Mouse (Mus musculus) heart, embryonic 14.5 days (tissue): ENCODE measurements around the gene Gapvd1. TPM values are rescaled to one million over a fixed set of nuclear protein-coding genes. Genes with fewer than 3 reads are reported as not detected.

Experiments used
- ATAC-seq: fragments of 200-750 bp; cut with Nextera tagmentation; 2 replicates; pipeline ENCODE4 v1.8.0; 2017; ENCODE audit warnings: low read depth, moderate TSS enrichment; ENCODE audit not compliant: insufficient number of reproducible peaks, insufficient read depth, low FRiP score
- H3K27ac ChIP-seq, 2 experiments: fragments of 200-500 bp in 1 of 2; fragments of 300-500 bp in 1 of 2; sonication (generic) in 1 of 2; replicated peaks in 1 of 2; 2 replicates each; pipeline ENCODE4 v1.5.1; 2012 to 2014; ENCODE audit warnings: low read depth in 2 of 2, low read length in 2 of 2, control low read depth in 1 of 2, mild to moderate bottlenecking in 1 of 2, mixed read lengths in 1 of 2; ENCODE audit not compliant: control insufficient read depth in 1 of 2, insufficient read depth in 1 of 2
- H3K27me3 ChIP-seq: fragments of 300-500 bp; sonication (generic); 2 replicates; pipeline ENCODE4 v1.6.1; 2014; ENCODE audit warnings: mild to moderate bottlenecking, low read length, control low read depth; ENCODE audit not compliant: control insufficient read depth, insufficient read depth
- H3K36me3 ChIP-seq: fragments of 300-500 bp; sonication (generic); 2 replicates; pipeline ENCODE4 v1.6.1; 2014; ENCODE audit warnings: mild to moderate bottlenecking, control low read depth, low read length, mixed read lengths; ENCODE audit not compliant: control insufficient read depth, insufficient read depth
- H3K4me1 ChIP-seq, 2 experiments: fragments of 200-500 bp in 1 of 2; fragments of 300-500 bp in 1 of 2; sonication (generic) in 1 of 2; 2 replicates each; pipeline ENCODE4 v1.6.1; 2012 to 2014; ENCODE audit warnings: low read length in 2 of 2, control low read depth in 1 of 2, mixed read lengths in 1 of 2; ENCODE audit not compliant: control insufficient read depth in 2 of 2, insufficient read depth in 2 of 2
- H3K4me2 ChIP-seq: fragments of 300-500 bp; sonication (generic); 2 replicates; pipeline ENCODE4 v1.6.1; 2014; ENCODE audit warnings: mild to moderate bottlenecking, low read length
- H3K4me3 ChIP-seq, 2 experiments: fragments of 200-500 bp in 1 of 2; fragments of 300-500 bp in 1 of 2; sonication (generic) in 1 of 2; 2 replicates each; pipeline ENCODE4 v1.5.1; 2012 to 2014; ENCODE audit warnings: low read length in 2 of 2, mild to moderate bottlenecking in 2 of 2, control low read depth in 1 of 2, low read depth in 1 of 2, moderate library complexity in 1 of 2; ENCODE audit not compliant: control insufficient read depth in 1 of 2, insufficient read depth in 1 of 2
- H3K9ac ChIP-seq: fragments of 300-500 bp; sonication (generic); 2 replicates; pipeline ENCODE4 v1.6.1; 2014; ENCODE audit warnings: mild to moderate bottlenecking, low read length
- H3K9me3 ChIP-seq: fragments of 300-500 bp; sonication (generic); 2 replicates; pipeline ENCODE4 v1.6.1; 2016; ENCODE audit warnings: low read length, control low read depth; ENCODE audit not compliant: control insufficient read depth
- WGBS: fragments of 180-500 bp; shearing (Covaris S2); extraction: QIAGEN DNeasy Blood & Tissue Kit; methylation state at CpG from one replicate; pipeline ENCODE4 v1.1.7; 2014; 5-methylcytosine and 5-hydroxymethylcytosine counted together
- polyA plus RNA-seq: library from polyadenylated mRNA; unstranded; fragments of >200 nt; fragmentation: Nextera tagmentation; extraction: Ambion mirVana; gene quantifications from 2 replicates; pipeline ENCODE4 v1.2.1, GENCODE M21; 2014

Gapvd1 gene
- polyA plus RNA-seq, 1 experiment from 2014 or later: 66.2 TPM

GRCm38 (mm10) chr2:34737911-34738310 is 17.1 kb downstream of the Gapvd1 start:
- no peaks in the 10 kb centered on the region for H3K27me3 ChIP-seq
- ATAC-seq: no peak
- no peak overlapping the region for H3K4me2 ChIP-seq
- no peak overlapping the region for H3K4me3 ChIP-seq
- 63% methylated on average over 1 of the region's 1 CpGs for WGBS
- no peaks in the 10 kb centered on the region for H3K9me3 ChIP-seq
- H3K27ac ChIP-seq: no peak overlapping the region
- peaks cover 4 to 19% of the 10 kb centered on the region in 2 experiments for H3K4me1 ChIP-seq
- H3K9ac ChIP-seq: no peak overlapping the region
- H3K36me3 ChIP-seq: no peaks in the 10 kb centered on the region

- H3K9me3 ChIP-seq: no peaks in the 10 kb centered on the region
- H3K4me1 ChIP-seq: peaks cover 0 to 14% of the 10 kb centered on the region in 2 experiments; a peak in 2 of 4 replicates
- 84% methylated on average over 1 of the region's 1 CpGs for WGBS
- no peak for ATAC-seq
- H3K36me3 ChIP-seq: no peaks in the 10 kb centered on the region
- no peak overlapping the region for H3K9ac ChIP-seq
- no peaks in the 10 kb centered on the region for H3K27me3 ChIP-seq
- H3K4me3 ChIP-seq: no peak overlapping the region
- no peak overlapping the region for H3K4me2 ChIP-seq
- no peak overlapping the region for H3K27ac ChIP-seq
Observed at GRCm38 (mm10) chr2:34736626-34737025, 18.4 kb downstream of the Gapvd1 start.

GRCm38 (mm10) chr2:34727045-34727728 is 27.8 kb downstream of the Gapvd1 start:
- Histone ChIP-seq H3K36me3 (peaks cover 73% of the 10 kb centered on the region), H3K4me1 (0 out of 4 replicates have a peak, but pooled peaks cover 0 to 9% of the 10 kb centered on the region in 2 experiments), H3K4me3 (no peak overlapping the region), H3K9ac (no peak overlapping the region), H3K27ac (peak overlapping the region; percentile 48 to 53; a peak in 2 of 4 replicates), H3K4me2 (no peak overlapping the region), H3K27me3 (no peaks in the 10 kb centered on the region), H3K9me3 (no peaks in the 10 kb centered on the region)
- WGBS: 69% methylated on average over 8 of the region's 8 CpGs
- no peak for ATAC-seq

GRCm38 (mm10) chr2:34725269-34725668 is 29.8 kb downstream of the Gapvd1 start:
- WGBS: 96% methylated on average over 5 of the region's 5 CpGs
- no peak for ATAC-seq
- H3K9me3 ChIP-seq: no peaks in the 10 kb centered on the region

GRCm38 (mm10) chr2:34718196-34718595 is 36.8 kb downstream of the Gapvd1 start:
- H3K36me3 ChIP-seq: peaks cover 88% of the 10 kb centered on the region
- no peaks in the 10 kb centered on the region for H3K4me1 ChIP-seq
- no peak overlapping the region for H3K4me3 ChIP-seq
- H3K4me2 ChIP-seq: no peak overlapping the region
- no peaks in the 10 kb centered on the region for H3K9me3 ChIP-seq
- no peak overlapping the region for H3K27ac ChIP-seq
- 82% methylated on average over 2 of the region's 2 CpGs for WGBS
- no peak overlapping the region for H3K9ac ChIP-seq
- H3K27me3 ChIP-seq: no peaks in the 10 kb centered on the region
- no peak for ATAC-seq

More at GRCm38 (mm10) chr2:34725269-34725668, 29.8 kb downstream of the Gapvd1 start:
- H3K9ac ChIP-seq: no peak overlapping the region
- peaks cover 90% of the 10 kb centered on the region for H3K36me3 ChIP-seq
- H3K4me1 ChIP-seq: 0 out of 4 replicates have a peak, but pooled peaks cover 0 to 9% of the 10 kb centered on the region in 2 experiments
- no peak overlapping the region for H3K27ac ChIP-seq
- no peaks in the 10 kb centered on the region for H3K27me3 ChIP-seq
- H3K4me3 ChIP-seq: no peak overlapping the region
- H3K4me2 ChIP-seq: no peak overlapping the region

- no peak overlapping the region for H3K4me3 ChIP-seq
- H3K9ac ChIP-seq: no peak overlapping the region
- H3K4me2 ChIP-seq: no peak overlapping the region
- no peak for ATAC-seq
- 91% methylated on average over 6 of the region's 6 CpGs for WGBS
- no peaks in the 10 kb centered on the region for H3K9me3 ChIP-seq
- H3K4me1 ChIP-seq: no peaks in the 10 kb centered on the region
- peaks cover 91% of the 10 kb centered on the region for H3K36me3 ChIP-seq
- no peaks in the 10 kb centered on the region for H3K27me3 ChIP-seq
- no peak overlapping the region for H3K27ac ChIP-seq
Observed at GRCm38 (mm10) chr2:34711904-34712303, 43.1 kb downstream of the Gapvd1 start.

- Histone ChIP-seq H3K4me2 (no peak overlapping the region), H3K27me3 (no peaks in the 10 kb centered on the region), H3K36me3 (peaks cover 97% of the 10 kb centered on the region), H3K4me3 (no peak overlapping the region), H3K4me1 (no peaks in the 10 kb centered on the region), H3K27ac (no peak overlapping the region), H3K9ac (no peak overlapping the region), H3K9me3 (no peaks in the 10 kb centered on the region)
- ATAC-seq: no peak
- WGBS: 94% methylated on average over 1 of the region's 1 CpGs
Observed at GRCm38 (mm10) chr2:34708675-34709074, 46.4 kb downstream of the Gapvd1 start.

GRCm38 (mm10) chr2:34696592-34696991 is 58.4 kb downstream of the Gapvd1 start:
- H3K4me1 ChIP-seq: no peaks in the 10 kb centered on the region
- peaks cover 87% of the 10 kb centered on the region for H3K36me3 ChIP-seq

More at GRCm38 (mm10) chr2:34696592-34696991, 58.4 kb downstream of the Gapvd1 start:
- H3K4me2 ChIP-seq: no peak overlapping the region
- H3K27ac ChIP-seq: no peak overlapping the region
- H3K9ac ChIP-seq: no peak overlapping the region
- H3K9me3 ChIP-seq: no peaks in the 10 kb centered on the region
- H3K27me3 ChIP-seq: no peaks in the 10 kb centered on the region
- no peak for ATAC-seq
- H3K4me3 ChIP-seq: no peak overlapping the region
